Mouse (Mus musculus): ENCODE measurements at regions not wholly inside any gene's neighbourhood (a gene's known extent, or its start where the extent isn't known, plus 50 kb on each side); places are given as distances from the start of the nearest gene placed in this dataset.

DNA sequence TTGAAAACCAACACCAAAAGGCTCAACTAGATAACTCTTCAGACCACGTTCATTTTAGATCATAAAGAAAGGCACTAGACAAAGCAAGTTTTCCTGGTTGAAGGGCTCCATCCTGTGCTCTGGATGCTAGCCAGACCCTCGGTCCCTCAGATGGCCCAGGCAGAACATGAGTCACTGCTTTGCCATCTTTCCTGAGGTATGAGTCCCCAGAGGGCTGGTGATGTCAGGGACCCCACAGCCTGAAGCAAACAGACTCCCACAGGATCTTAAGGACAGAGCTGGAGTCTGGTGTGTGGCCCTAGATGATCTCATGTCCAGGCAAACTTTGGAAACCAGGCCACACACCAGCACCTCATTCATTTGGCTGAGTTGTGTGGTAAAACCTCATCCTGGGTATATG is 203.2 kb upstream of the Six2 start:
- no peak for TF ChIP-seq CTCF (IDR thresholded peaks at IDR 0.05)
- TF ChIP-seq EP300 (IDR thresholded peaks at IDR 0.05) = no peak

Data from lung, postnatal 0 days (tissue).